Mouse (Mus musculus) activated CD4-positive, CD25-positive, alpha-beta regulatory T cell, adult 4 months (primary cell): ENCODE results near the gene Gli2. TPM values are rescaled to one million over a fixed set of nuclear protein-coding genes. Genes with fewer than 3 reads are reported as not detected.

Source experiments
- ATAC-seq: one replicate; pipeline ENCODE4 v1.8.0; 2017
- polyA plus RNA-seq, 2 experiments: library from polyadenylated mRNA; unstranded; fragments of 100-300 nt; shearing (Covaris generic); gene quantifications; one replicate each; pipeline ENCODE4 v1.2.1; 2017

Gene Gli2
- polyA plus RNA-seq, 2 experiments from 2014 or later, result not detected

- no peak for ATAC-seq
These were observed 155.1 kb downstream of the Gli2 start for GRCm38 (mm10) chr1:118898351-118898750.

DNA sequence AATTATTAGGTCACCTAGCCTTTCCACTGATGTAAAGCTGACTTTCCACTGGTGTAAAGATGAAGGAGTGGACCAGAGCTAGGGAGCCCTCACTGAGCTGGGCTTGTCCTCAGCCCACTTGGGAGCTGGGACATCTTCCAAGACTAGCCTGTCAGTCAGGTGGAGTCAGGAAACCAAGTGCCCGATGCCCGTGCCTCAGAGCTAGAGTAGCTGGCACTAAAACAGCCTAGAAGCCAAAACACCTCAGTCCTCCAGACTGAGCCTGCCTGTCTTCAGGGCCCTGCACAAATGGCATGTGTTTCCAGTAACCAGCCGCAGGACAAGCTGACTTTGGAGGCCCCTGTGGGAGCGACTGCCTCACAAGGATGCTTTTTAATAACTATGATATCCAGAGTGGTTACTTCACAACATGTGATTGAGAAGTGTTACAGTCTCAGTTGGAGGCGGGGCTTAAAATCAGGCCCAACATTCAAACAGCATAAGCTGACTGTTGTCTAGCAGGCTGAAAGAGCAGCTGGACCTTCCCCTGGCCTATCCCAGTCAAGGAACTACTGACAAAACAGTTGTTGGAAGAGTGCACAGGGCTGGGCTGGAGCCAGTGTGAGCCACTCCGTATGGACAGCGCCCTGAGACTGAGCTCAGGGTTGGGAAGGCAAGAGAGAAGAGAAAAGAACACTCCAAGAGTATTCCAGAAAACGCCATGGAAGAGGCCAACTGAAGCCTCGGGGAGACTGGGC is 158.2 kb downstream of the Gli2 start:
- ATAC-seq, result no peak

DNA sequence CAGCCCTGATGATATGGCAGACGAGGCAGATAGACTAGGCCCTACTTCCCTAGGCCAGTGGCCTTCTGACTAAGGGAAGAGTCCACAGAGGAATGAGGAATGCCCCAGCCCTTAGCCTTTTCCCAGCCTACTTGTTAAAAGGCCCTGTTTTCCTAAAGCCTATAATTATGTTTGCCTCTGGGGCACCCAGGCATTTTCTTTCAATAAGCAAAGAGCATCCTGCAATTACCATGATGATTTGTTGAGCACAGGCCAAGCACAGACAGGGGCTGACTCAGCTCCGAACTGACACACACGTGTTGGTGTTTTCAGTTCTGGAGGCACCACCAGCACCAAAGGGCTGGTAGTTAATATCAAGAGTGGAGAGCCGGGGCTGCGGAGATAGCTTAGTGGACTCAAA is 162.0 kb downstream of the Gli2 start:
- ATAC-seq, result no peak

- no peak for ATAC-seq
These were observed 163.1 kb downstream of the Gli2 start for GRCm38 (mm10) chr1:118890125-118890875.

GRCm38 (mm10) chr1:118880781-118881247 is 172.6 kb downstream of the Gli2 start:
- no peak for ATAC-seq

GRCm38 (mm10) chr1:118878291-118878690 is 175.1 kb downstream of the Gli2 start:
- no peak for ATAC-seq

- no peak for ATAC-seq
These were observed 178.2 kb downstream of the Gli2 start for GRCm38 (mm10) chr1:118875227-118875626.

GRCm38 (mm10) chr1:118873559-118873958 is 179.9 kb downstream of the Gli2 start:
- no peak for ATAC-seq

DNA sequence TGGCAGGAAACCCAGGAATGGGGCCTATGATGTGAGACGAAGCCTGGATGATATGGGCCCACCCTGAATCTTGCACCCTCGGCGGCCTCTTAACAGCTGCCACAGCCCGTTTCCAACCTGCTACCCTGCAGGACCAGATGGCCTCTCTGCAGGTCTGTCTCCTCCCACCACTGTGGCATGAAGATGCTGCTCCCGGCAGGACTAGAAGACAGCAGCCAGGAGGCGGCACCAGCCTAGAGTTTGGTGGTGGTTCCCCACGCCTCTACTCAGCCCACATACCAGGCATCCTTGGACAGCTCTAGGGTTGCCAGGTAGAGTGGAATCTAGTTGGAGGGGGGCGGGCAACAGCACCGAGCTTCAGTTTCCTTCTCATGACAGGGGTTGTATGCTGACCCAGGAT is 188.7 kb downstream of the Gli2 start:
- no peak for ATAC-seq

DNA sequence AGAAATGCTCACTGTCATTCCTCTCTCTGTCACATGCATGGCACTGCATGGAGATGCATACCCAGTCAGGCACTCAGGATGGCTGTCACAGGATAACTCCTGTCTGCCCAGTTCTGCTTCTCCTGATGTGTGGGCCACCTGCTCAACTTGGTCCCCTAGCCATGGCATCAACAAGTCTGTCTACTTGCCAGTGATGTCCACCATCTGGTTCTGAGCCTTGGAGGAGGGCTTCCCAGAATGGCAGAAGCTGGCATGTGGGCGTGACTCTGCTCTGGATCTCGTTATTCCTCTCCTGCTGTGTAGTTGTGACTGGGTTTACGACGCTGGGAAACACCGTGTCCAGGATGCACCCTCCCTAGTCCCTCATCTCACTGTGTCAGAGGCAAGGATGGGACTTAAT is 189.4 kb downstream of the Gli2 start:
- no peak for ATAC-seq

DNA sequence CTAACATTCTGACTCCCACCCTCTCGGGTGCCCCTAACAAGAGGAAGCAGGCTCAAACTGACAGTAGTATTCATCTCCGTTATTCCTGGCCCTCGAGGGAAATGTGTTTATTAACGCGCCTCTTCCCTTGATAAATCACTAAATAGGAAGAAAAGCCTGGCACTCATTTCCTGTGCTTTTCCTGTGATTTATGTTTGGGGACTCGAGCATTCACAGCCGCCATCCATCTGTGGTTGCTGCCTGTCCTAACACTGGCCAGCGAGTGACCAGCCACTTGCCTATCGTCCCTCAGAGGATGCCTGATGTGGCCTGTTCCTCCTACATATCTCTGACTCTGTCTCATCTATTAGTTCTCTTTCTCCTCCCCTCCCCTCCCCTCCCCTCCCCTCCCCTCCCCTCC is 195.3 kb downstream of the Gli2 start:
- no peak for ATAC-seq

DNA sequence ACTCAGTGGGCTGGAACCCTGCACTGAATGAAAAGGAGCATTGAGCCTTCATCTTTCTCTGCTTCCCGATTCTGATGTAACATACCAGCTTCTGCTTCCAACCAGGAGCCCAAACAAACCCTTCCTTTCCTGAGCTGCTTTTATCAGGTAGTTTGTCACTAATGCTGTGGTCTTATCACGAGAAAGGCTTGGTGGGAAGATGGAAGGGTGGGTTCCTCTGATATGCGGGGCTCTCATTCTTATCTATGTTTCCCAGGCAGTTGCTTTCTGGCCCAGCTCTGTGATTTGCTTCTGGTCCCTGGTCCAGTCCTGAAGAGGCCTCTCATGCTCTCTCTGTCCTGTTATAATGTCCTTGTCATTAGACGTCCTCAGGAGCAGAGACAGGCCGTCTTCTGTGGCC is 222.8 kb downstream of the Gli2 start:
- ATAC-seq, result no peak

- ATAC-seq, result no peak
These were observed 226.8 kb downstream of the Gli2 start for GRCm38 (mm10) chr1:118826614-118827013.

- ATAC-seq, result no peak
These were observed 227.8 kb downstream of the Gli2 start for GRCm38 (mm10) chr1:118825467-118826219.

DNA sequence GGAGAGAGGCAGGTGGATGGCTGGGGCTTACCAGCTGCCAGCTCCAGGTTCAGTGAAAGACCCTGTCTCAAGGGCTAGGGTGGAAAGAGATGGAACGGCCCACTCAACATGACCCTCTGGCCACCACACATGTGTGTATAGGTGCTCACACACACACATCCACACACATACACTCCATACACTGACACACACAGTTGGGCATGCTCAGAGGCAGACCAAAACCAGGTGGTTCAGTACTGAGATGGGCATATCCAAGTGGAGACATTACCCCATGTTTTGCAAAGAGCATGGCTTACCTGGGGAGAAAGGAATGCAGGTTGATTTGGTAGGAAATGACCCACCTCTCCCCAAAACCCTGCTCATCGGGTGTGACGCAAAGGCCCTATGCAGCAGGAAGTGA is 228.4 kb downstream of the Gli2 start:
- no peak for ATAC-seq

- ATAC-seq, result no peak
These were observed 231.2 kb downstream of the Gli2 start for GRCm38 (mm10) chr1:118822258-118822657.

- no peak for ATAC-seq
These were observed 238.4 kb downstream of the Gli2 start for GRCm38 (mm10) chr1:118815015-118815414.

DNA sequence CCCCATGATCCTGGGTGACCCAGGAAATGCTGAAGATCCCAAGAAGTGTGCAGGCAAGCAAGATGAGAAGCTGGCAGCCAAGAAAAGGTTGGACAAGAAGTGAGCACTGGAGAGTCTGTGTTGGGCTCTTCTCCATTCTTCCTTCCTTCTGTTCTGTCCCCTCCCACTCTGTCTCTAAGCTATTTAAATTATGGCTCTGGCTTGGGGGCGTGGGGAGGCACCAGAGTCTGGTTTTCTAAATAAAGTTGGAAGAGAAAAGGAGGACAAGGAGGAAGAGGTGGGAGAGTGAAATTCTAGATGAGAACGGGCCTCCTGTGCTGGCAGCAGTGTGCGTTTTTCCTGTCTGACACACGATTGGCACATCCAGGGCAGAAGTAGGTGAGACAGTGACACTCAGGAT is 243.1 kb downstream of the Gli2 start:
- ATAC-seq, result no peak

DNA sequence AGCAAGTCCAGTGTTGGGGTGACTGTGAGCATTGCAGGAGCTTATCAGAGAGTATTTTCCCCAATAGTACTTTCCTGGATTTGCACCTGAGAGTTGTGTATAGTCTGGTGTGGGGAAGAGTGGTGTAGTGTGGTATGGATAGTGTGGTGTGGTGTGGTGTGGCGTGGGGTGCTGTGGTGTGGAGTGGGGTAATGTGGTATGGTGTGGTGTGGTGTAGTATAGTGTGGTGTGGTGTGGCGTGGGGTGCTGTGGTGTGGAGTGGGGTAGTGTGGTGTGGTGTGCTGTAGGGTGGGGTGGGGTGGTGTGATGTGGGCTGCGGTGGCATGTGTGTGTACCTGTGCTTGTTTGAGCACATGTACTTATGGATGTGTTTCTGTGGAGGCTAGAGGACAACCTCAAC is 246.7 kb downstream of the Gli2 start:
- no peak for ATAC-seq

GRCm38 (mm10) chr1:118802166-118802565 is 251.3 kb downstream of the Gli2 start:
- ATAC-seq, result no peak

DNA sequence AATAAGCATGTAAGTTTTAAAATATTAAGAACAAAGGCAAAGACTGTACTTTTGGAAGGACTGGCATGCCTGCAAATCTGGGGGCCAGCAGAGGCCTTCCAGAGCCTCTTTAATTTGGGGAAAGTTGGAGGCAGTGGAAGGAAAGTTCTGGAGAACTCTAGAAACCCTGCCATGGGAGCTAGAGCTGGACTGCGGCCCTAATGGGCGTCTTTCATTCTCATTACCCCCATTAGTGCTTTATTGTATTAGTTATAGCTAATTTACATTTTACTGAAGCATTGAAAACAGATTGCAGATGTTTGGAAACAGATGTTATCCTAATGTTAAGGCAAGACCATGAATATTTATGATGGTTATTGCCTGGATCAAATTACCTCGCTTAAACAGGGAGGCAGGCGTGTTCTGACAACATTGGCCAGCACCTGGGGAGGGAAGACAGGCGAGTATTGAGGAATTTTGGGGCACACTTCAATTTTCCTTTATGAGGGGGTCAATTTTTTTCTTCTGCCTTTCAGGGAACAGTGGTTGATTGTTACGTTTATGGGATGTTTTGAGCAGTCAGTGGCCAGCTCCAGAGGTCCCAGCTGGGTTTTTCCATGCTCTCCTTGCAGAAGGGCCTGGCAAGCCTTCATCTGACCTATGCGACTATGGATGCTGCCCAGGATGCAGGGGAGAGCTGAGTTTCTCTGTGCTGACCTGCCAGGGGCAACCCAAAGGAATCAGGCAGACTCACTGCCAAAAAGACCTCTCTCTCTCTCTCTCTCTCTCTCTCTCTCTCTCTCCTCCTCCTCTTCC is 253.9 kb downstream of the Gli2 start:
- no peak for ATAC-seq

GRCm38 (mm10) chr1:118795415-118796167 is 257.8 kb downstream of the Gli2 start:
- no peak for ATAC-seq
